Mouse (Mus musculus) heart, postnatal 0 days (tissue): ENCODE results near the gene Fbxo3. TPM values are rescaled to one million over a fixed set of nuclear protein-coding genes. Genes with fewer than 3 reads are reported as not detected.
"Not testable (repeated sequence)": the region's sequence is repeated elsewhere in the genome, so short reads cannot be mapped to it uniquely, and the experiment has no call there.

Experiments
- ATAC-seq: fragments of 200-750 bp; cut with Nextera tagmentation; 2 replicates; pipeline ENCODE4 v1.8.0; 2017; ENCODE audit warnings: low read depth, moderate number of reproducible peaks, moderate library complexity; ENCODE audit not compliant: insufficient read depth
- DNase-seq: peaks from one replicate; pipeline ENCODE4 v3.0.0-alpha.2; 2016; ENCODE audit warnings: low spot score
- H3K27ac ChIP-seq: fragments of 300-500 bp; sonication (generic); 2 replicates; pipeline ENCODE4 v1.5.1; 2014; ENCODE audit warnings: low read depth, mild to moderate bottlenecking
- H3K27me3 ChIP-seq: fragments of 300-500 bp; sonication (generic); 2 replicates; pipeline ENCODE4 v1.6.1; 2014; ENCODE audit warnings: low read length, mixed read lengths; ENCODE audit not compliant: control insufficient read depth, insufficient read depth
- H3K36me3 ChIP-seq: fragments of 300-500 bp; sonication (generic); replicated peaks from 2 replicates; pipeline ENCODE4 v1.6.1; 2014; ENCODE audit warnings: low read length, mixed read lengths; ENCODE audit not compliant: control insufficient read depth, insufficient read depth
- H3K4me1 ChIP-seq: fragments of 300-500 bp; sonication (generic); 2 replicates; pipeline ENCODE4 v1.6.1; 2014; ENCODE audit warnings: antibody characterized with exemption; ENCODE audit not compliant: control insufficient read depth, insufficient read depth
- H3K4me2 ChIP-seq: fragments of 300-500 bp; sonication (generic); 2 replicates; pipeline ENCODE4 v1.6.1; 2014; ENCODE audit warnings: low read depth, mild to moderate bottlenecking, low read length, moderate library complexity
- H3K4me3 ChIP-seq: fragments of 300-500 bp; sonication (generic); 2 replicates; pipeline ENCODE4 v1.5.1; 2014; ENCODE audit warnings: low read depth, low read length
- H3K9ac ChIP-seq: fragments of 300-500 bp; sonication (generic); replicated peaks from 2 replicates; pipeline ENCODE4 v1.6.1; 2014; ENCODE audit warnings: low read depth, low read length, mixed read lengths
- H3K9me3 ChIP-seq: fragments of 300-500 bp; sonication (generic); replicated peaks from 2 replicates; pipeline ENCODE4 v1.6.1; 2016; ENCODE audit warnings: low read length; ENCODE audit not compliant: control insufficient read depth
- CTCF ChIP-seq: IDR thresholded peaks from 2 replicates; pipeline ENCODE4 v1.5.1; 2016; ENCODE audit warnings: antibody characterized with exemption, control low read depth, low read depth
- EP300 ChIP-seq: IDR thresholded peaks from 2 replicates; pipeline ENCODE4 v1.6.1; 2016; ENCODE audit warnings: antibody characterized with exemption, low read depth
- WGBS: fragments of 180-500 bp; shearing (Covaris S2); extraction: QIAGEN DNeasy Blood & Tissue Kit; methylation state at CpG from one replicate; pipeline ENCODE4 v1.1.7; 2014; 5-methylcytosine and 5-hydroxymethylcytosine counted together
- polyA plus RNA-seq: library from polyadenylated mRNA; unstranded; fragments of >200 nt; fragmentation: Nextera tagmentation; extraction: Ambion mirVana; gene quantifications from 2 replicates; pipeline ENCODE4 v1.2.1, GENCODE M21; 2015
- total RNA-seq: library from RNA; depleted of rRNA; stranded (reverse); fragments of >200 nt; gene quantifications from 2 replicates; pipeline ENCODE4 v1.2.3, GENCODE M21; 2014; ENCODE audit warnings: low replicate concordance

The Fbxo3 gene
- total and polyA plus RNA-seq, 2 experiments from 2014 or later, result 43.1 to 48.8 TPM

DNA sequence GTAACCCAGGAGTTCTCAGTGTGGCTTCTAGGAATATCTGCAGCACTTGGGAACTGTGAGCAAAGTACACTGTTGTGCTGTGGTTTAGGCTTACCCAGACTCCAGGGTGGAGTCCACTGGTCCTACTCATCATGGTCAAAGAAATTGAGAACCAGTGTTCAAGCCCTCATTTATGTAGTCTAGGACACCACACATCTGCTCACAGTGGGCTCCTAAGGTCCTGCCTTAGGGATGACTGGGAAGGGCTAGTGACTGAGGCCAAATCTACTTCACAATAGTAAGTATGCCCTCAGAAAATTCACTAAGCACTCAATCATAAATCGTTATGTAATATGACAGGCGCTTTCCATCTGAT is 71.7 kb downstream of the Fbxo3 start:
- H3K4me2 ChIP-seq, result 0 out of 2 replicates have a peak overlapping the region, but pooled peaks have one; percentile 1
- H3K27me3 ChIP-seq, result no peaks in the 10 kb centered on the region
- H3K4me3 ChIP-seq, result no peak overlapping the region
- DNase-seq (no peak), ATAC-seq (no peak)
- H3K27ac ChIP-seq, result peak overlapping the region; percentile 45
- no peaks in the 10 kb centered on the region for H3K9me3 ChIP-seq
- no peak overlapping the region for H3K9ac ChIP-seq
- TF ChIP-seq CTCF (no peak), EP300 (no peak)
- peaks cover 28% of the 10 kb centered on the region for H3K4me1 ChIP-seq
- WGBS, result 94% methylated on average over 2 of the region's 2 CpGs
- H3K36me3 ChIP-seq, result no peaks in the 10 kb centered on the region

GRCm38 (mm10) chr2:104099946-104100345 is 72.4 kb downstream of the Fbxo3 start:
- H3K9me3 ChIP-seq, result no peaks in the 10 kb centered on the region
- no peak for DNase-seq
- peaks cover 5% of the 10 kb centered on the region; the same call in 1 of the 2 replicates for H3K36me3 ChIP-seq
- 44% methylated on average over 1 of the region's 1 CpGs for WGBS
- no peak overlapping the region for H3K4me3 ChIP-seq
- no peak overlapping the region for H3K27ac ChIP-seq
- H3K9ac ChIP-seq, result no peak overlapping the region
- H3K4me1 ChIP-seq, result peaks cover 28% of the 10 kb centered on the region
- no peaks in the 10 kb centered on the region for H3K27me3 ChIP-seq
- TF ChIP-seq CTCF (no peak), EP300 (no peak)
- no peak for ATAC-seq
- H3K4me2 ChIP-seq, result no peak overlapping the region

GRCm38 (mm10) chr2:104104800-104105199 is 77.3 kb downstream of the Fbxo3 start:
- H3K9me3 ChIP-seq, result no peaks in the 10 kb centered on the region
- no peak for TF ChIP-seq CTCF
- no peak for TF ChIP-seq EP300
- ATAC-seq, result no peak
- H3K36me3 ChIP-seq, result peaks cover 5% of the 10 kb centered on the region; the same call in 1 of the 2 replicates
- H3K4me1 ChIP-seq, result peaks cover 19% of the 10 kb centered on the region; the same call in 1 of the 2 replicates
- no peaks in the 10 kb centered on the region for H3K27me3 ChIP-seq
- H3K9ac ChIP-seq, result no peak overlapping the region
- 80% methylated on average over 6 of the region's 6 CpGs for WGBS
- no peak overlapping the region for H3K27ac ChIP-seq
- no peak for DNase-seq
- no peak overlapping the region for H3K4me2 ChIP-seq
- H3K4me3 ChIP-seq, result no peak overlapping the region

DNA sequence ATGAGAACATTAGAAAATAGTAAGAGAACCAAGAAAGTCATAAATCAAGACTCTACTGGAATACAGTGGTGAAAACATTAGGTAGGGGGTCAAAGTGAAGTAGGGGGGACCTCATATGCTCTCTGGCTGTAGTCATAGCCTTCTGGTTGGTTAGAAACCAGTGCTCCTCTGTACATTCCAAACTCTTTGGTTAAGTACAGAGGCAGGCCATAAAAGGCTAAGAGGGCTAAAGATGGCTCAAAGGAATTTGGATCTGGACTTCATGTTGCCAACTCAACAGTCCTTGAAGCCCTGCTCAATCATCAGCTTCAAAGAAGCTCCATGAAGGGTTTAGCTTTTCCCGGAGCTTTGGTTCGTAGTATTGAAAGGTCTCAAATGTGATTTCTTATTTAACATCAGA is 81.5 kb downstream of the Fbxo3 start:
- peak; percentile 87 for ATAC-seq
- Histone ChIP-seq H3K27ac (peak overlapping the region; percentile 50), H3K36me3 (peaks cover 13% of the 10 kb centered on the region), H3K4me1 (peaks cover 10% of the 10 kb centered on the region; the same call in 1 of the 2 replicates)
- not testable (repeated sequence) for H3K4me3 ChIP-seq, H3K27me3 ChIP-seq, H3K4me2 ChIP-seq, DNase-seq, H3K9ac ChIP-seq, H3K9me3 ChIP-seq
- WGBS, result 28% methylated on average over 2 of the region's 2 CpGs

- ATAC-seq (peak; percentile 33; the same call in 1 of the 2 replicates), DNase-seq (no peak)
- TF ChIP-seq CTCF, result no peak
- no peak for TF ChIP-seq EP300
- Histone ChIP-seq H3K27ac (peak overlapping the region; percentile 50), H3K4me3 (no peak overlapping the region), H3K4me1 (peaks cover 10% of the 10 kb centered on the region; the same call in 1 of the 2 replicates), H3K9ac (no peak overlapping the region), H3K36me3 (peaks cover 14% of the 10 kb centered on the region), H3K27me3 (no peaks in the 10 kb centered on the region), H3K4me2 (no peak overlapping the region), H3K9me3 (no peaks in the 10 kb centered on the region)
- 40% methylated on average over 2 of the region's 2 CpGs for WGBS
These were observed 82.0 kb downstream of the Fbxo3 start for GRCm38 (mm10) chr2:104109528-104109927.

DNA sequence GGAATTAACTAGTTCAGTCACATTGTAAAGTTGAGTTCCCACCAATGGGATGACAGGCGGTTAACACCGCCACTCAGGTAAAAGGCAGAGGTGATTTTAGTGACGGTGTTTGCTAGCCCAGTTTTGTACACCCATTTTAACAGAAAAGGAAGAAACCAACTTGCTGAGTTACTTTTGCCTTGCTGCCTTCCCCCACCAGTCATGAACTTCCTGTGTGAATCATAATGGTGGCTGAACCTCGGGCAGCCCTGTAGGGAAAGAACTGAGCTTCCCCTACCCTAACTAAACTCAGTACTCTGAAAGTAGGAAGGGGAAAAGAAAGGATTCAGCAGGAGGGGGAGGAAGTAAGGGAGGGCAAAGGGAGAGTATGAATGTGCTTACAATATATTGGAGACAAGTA is 82.5 kb downstream of the Fbxo3 start:
- H3K27me3 ChIP-seq, result no peaks in the 10 kb centered on the region
- peaks cover 10% of the 10 kb centered on the region; the same call in 1 of the 2 replicates for H3K36me3 ChIP-seq
- H3K4me2 ChIP-seq, result no peak overlapping the region
- DNase-seq (no peak), ATAC-seq (no peak)
- H3K4me1 ChIP-seq, result peaks cover 10% of the 10 kb centered on the region; the same call in 1 of the 2 replicates
- H3K27ac ChIP-seq, result peak overlapping the region; percentile 50
- H3K4me3 ChIP-seq, result no peak overlapping the region
- H3K9me3 ChIP-seq, result no peaks in the 10 kb centered on the region
- TF ChIP-seq EP300, result no peak
- TF ChIP-seq CTCF, result no peak
- H3K9ac ChIP-seq, result no peak overlapping the region
- WGBS, result 73% methylated on average over 4 of the region's 4 CpGs

- not testable (repeated sequence) for H3K36me3 ChIP-seq, H3K27me3 ChIP-seq, DNase-seq, H3K4me2 ChIP-seq, H3K27ac ChIP-seq, ATAC-seq, H3K9ac ChIP-seq, H3K9me3 ChIP-seq, H3K4me3 ChIP-seq
- H3K4me1 ChIP-seq, result peaks cover 10% of the 10 kb centered on the region; the same call in 1 of the 2 replicates
- WGBS, result no CpG with 5 or more reads among the region's 1 CpGs
These were observed 83.8 kb downstream of the Fbxo3 start for GRCm38 (mm10) chr2:104111170-104111797.
